Mouse (Mus musculus): Measurements from ENCODE around the gene Il17f. TPM values are rescaled to one million over a fixed set of nuclear protein-coding genes. Genes with fewer than 3 reads are reported as not detected.
"Not testable (repeated sequence)": the region's sequence is repeated elsewhere in the genome, so short reads cannot be mapped to it uniquely, and the experiment has no call there.

The Il17f gene
- total RNA-seq, 2 experiments from 2014 or later, result not detected

- ATAC-seq (replicated peaks; ENCODE audit: low FRiP score, low TSS enrichment, poor library complexity, severe bottlenecking), result no peak
Measured at GRCm38 (mm10) chr1:20791414-20791813, 997 bp upstream of the Il17f start.

- ATAC-seq (replicated peaks; ENCODE audit: low FRiP score, low TSS enrichment, poor library complexity, severe bottlenecking), result no peak
Measured at GRCm38 (mm10) chr1:20788419-20788818, 2.0 kb downstream of the Il17f start.

- no peak for ATAC-seq (replicated peaks; ENCODE audit: low FRiP score, low TSS enrichment, poor library complexity, severe bottlenecking)
Measured at GRCm38 (mm10) chr1:20787046-20787445, 3.4 kb downstream of the Il17f start.

DNA sequence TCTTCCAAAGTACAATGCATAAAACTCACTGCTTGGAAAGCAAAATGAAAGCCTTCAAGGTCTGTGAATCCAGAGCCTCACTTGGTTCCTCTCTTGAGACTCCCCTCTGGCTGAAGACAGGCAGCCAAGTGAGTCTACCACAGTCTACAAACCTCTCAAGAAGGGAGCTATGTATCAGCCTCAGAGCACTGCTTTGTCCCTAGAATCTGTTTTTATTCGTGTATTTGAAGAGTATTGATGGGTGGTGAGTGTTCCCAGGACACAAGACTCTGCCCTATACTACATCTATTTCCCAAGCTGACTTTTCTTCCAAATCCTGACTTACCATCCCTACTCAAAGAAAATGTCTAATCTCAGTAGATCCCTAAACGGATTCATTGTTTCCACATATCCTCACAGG, 12.1 kb downstream of the Il17f start:
- no peak for ATAC-seq (replicated peaks; ENCODE audit: low FRiP score, low TSS enrichment, poor library complexity, severe bottlenecking)

DNA sequence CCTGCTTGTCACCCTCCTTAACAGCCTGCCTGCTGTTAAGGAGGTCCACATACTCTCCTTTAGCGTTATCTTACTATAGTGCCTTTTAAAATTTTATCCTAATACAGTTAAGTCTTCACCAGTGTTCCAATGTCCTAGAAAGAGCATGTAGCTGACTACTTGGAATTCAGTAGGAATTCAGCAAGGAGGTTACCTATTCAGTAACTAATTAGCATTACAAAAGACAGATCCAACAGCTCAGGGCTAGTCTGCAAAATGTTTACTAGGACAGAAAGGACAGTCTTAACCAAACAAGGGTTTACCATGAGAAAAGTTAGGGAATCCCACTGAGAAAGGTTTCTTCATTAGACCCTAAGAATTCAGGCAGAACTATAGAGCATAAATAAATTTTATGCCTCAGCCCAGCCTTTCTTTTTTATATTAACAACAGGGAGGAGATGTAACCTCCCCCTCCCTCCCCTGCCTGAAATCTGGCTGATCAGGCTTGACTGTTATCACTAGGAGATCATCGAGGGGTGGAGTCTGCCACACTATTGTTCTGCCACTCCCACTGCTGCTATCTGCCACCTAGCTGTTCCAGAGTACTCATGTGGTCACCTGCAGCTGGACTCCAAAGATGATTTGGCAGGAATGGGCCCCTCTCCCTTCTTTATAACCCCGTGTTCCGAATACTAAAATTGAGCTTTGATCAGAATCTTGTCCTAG, 16.2 kb downstream of the Il17f start:
- not testable (repeated sequence) for ATAC-seq (replicated peaks; ENCODE audit: low FRiP score, low TSS enrichment, poor library complexity, severe bottlenecking)

DNA sequence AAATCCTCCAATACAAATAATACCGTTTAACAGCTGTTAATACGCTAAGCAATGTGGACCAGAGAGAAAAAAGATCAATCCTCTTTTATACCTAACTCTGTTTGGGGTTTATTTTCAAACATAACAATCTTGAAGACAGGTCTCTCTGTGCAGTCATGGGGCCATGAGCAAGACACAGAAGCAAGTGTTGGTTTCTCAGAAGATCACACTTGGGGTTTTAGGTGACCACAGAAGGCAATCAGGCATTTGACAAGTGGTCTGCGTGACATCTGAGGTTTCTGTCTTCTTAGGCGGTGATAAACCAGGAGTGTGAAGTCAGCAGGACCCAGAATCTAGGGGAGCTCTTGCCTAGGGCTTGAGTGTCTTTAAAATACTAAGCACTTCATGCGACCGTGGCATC, 23.9 kb downstream of the Il17f start:
- no peak for ATAC-seq (replicated peaks; ENCODE audit: low FRiP score, low TSS enrichment, poor library complexity, severe bottlenecking)

GRCm38 (mm10) chr1:20761411-20761810, 29.0 kb downstream of the Il17f start:
- no peak for ATAC-seq (replicated peaks; ENCODE audit: low FRiP score, low TSS enrichment, poor library complexity, severe bottlenecking)

DNA sequence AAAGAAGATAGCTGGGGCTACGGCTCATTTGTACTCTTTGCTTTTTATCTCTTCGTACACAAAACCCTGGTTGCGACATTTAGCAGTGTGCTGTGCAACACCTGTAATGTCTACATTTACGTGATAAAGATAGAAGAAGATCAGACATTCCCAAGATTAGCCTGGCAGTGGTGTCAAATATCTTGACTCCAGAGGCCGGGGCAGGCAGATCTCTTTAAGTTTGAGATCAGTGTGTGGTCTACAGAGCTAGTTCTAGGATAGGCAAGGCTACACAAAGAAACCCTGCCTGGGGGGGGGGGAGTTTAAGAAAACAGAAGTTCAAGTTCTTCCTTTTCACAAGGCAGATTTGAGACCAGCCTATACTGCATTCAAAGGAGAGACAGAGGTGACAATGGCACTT, 30.1 kb downstream of the Il17f start:
- ATAC-seq (replicated peaks; ENCODE audit: low FRiP score, low TSS enrichment, poor library complexity, severe bottlenecking), result no peak

DNA sequence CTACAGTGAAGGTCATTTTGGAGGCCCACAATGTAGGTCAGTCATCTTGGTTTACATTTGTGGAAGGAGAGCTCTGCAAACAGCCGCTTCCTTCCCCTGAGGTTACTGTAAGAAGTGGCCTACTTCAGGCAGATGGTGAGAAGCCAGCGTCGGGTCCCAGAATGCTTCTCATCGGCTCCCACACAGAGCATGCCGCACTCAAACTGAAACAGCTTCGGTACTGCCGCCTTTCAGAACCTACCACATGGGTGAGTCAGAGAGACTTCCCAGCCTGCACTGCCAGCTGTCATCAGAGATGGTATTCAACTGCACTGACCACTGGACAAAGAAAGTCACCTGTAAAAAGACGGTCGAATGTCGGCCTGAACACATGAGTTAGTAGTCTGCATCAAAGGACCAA, 30.6 kb downstream of the Il17f start:
- ATAC-seq (replicated peaks; ENCODE audit: low FRiP score, low TSS enrichment, poor library complexity, severe bottlenecking), result no peak

DNA sequence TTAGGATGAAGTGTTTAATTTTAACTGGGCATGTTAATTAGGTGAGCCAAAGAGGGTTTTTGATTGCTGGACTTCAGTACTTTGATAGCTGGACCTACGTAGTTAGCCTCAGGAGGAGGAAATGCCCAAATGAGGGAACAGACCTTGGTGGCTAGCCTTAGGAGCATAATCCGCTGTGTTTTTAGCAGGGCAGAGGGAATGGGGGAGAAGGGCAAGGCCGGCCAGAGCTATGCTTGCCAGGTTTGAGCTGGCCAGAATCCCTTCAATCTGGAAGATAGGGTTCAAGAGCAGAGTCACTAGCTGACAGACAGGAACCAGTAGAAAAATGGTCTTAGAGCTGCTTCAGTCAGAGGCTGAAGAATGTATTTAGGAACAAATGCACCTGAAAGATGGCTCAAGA, 32.8 kb downstream of the Il17f start:
- no peak for ATAC-seq (replicated peaks; ENCODE audit: low FRiP score, low TSS enrichment, poor library complexity, severe bottlenecking)

DNA sequence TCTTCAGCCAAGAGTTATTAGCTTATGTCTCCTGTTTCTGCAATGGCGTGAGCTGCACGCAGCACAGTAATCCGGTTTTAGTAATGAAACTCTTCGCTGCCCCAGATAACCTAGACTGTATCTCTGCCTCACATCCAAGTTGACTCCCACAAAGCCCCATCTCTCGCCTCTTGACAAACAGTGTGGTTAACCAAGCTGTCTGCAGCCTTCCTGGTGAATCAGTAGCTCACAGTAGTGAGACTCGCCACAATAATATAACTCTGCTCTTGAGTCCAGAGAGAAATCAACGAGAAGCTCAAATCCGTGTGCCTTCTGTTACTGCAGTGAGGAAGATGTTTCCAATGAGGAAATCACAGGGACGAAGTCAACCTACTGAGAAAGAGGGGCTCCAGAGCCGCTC, 36.0 kb downstream of the Il17f start:
- no peak for ATAC-seq (replicated peaks; ENCODE audit: low FRiP score, low TSS enrichment, poor library complexity, severe bottlenecking)

DNA sequence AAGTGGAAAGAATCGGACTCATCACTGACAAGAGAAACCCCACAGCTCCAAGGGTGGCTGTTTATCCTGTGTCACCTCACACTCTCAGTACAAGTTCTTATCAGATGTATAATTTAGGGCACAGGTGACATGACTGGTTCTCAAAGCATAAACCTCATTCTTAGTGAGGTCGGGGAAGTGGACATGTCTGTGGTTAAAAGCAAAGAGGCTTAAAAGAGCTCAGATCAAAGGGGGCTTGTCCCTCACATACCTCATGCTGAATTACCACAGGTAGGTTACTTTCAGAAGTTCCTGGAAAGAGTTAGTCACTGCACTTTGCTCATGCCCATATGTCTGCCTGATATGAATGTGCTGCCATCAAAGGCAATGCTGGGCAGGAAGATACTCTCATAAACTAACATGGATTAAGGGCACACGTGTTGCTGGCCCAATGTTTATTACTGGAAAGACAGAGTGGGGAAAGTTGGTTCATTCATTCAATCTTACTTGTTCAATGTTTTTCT, 49.9 kb downstream of the Il17f start:
- no peak for ATAC-seq (replicated peaks; ENCODE audit: low FRiP score, low TSS enrichment, poor library complexity, severe bottlenecking)

DNA sequence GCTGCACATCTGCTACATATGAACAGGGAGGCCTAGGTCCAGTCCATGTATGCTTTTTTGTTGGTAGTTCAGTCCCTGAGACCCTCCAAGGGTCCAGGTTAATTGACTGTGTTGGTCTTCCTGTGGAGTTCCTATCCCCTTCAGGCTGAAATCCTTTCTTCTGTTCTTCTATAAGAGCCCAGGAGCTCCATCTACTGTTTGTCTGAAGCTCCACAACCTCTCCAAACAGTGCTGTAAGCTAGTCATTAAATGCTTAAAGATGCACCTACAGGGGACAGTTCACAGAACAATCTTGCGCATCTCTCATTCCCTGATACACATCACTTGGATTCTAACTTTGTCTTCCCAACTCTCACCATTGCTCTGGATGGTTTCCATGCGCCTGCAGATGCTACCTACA, 51.9 kb downstream of the Il17f start:
- no peak for ATAC-seq (replicated peaks; ENCODE audit: low FRiP score, low TSS enrichment, poor library complexity, severe bottlenecking)

- ATAC-seq (replicated peaks; ENCODE audit: low FRiP score, low TSS enrichment, poor library complexity, severe bottlenecking), result no peak
Measured at GRCm38 (mm10) chr1:20736572-20736971, 53.8 kb downstream of the Il17f start.

DNA sequence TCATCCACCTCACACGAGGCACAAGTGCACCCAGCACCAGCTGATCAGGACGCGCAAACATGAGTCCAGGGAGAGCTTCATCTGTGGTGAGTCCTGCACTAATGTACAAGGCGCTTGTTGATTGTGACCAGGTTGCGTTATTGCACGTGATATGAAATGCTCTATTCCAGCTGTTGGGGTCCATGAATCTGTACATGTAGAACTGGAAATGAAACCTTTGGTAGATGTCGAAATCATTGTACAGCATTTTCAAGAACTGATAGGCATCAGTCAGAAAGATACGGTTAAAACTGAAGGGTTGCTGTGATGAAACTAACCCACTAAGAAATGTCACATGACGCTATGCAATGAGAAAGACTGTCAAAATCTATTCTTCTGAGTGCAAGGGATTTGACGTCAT, 59.5 kb downstream of the Il17f start, which contains the start of gene Il17a:
TSS of gene Il17a (plus strand) at position 3 of the 400 bp plus-strand sequence.
- ATAC-seq (replicated peaks; ENCODE audit: low FRiP score, low TSS enrichment, poor library complexity, severe bottlenecking), result no peak

Other genes with a start within 250 kb of the Il17f start
- not detected in 2 replicates for gene Pkhd1, start 172.6 kb downstream of the Il17f start, total RNA-seq (2014; fragmentation: Nextera tagmentation)
- not detected in 2 replicates for gene Pkhd1, start 172.6 kb downstream of the Il17f start, total RNA-seq (2017)
- gene Il17a, start 59.7 kb downstream of the Il17f start, total RNA-seq (2014; fragmentation: Nextera tagmentation), result not detected in 2 replicates
- gene Il17a, start 59.7 kb downstream of the Il17f start, total RNA-seq (2017), result not detected in 2 replicates
- 439 and 485 TPM in 2 replicates for gene Mcm3, start 29.7 kb upstream of the Il17f start, total RNA-seq (2014; fragmentation: Nextera tagmentation)
- gene Mcm3, start 29.7 kb upstream of the Il17f start, total RNA-seq (2017), result 290 and 302 TPM in 2 replicates
- gene Paqr8, start 100.0 kb upstream of the Il17f start, total RNA-seq (2014; fragmentation: Nextera tagmentation), result 0.37 and 2.0 TPM in 2 replicates
- 1.6 and 2.9 TPM in 2 replicates for gene Paqr8, start 100.0 kb upstream of the Il17f start, total RNA-seq (2017)
- not detected in 2 replicates for gene Efhc1, start 161.0 kb upstream of the Il17f start, total RNA-seq (2014; fragmentation: Nextera tagmentation)
- not detected in 2 replicates for gene Efhc1, start 161.0 kb upstream of the Il17f start, total RNA-seq (2017)

All from megakaryocyte-erythroid progenitor cell, adult 5-6 weeks (primary cell).